Mouse (Mus musculus): ENCODE measurements around the gene Gmnn. TPM values are rescaled to one million over a fixed set of nuclear protein-coding genes. Genes with fewer than 3 reads are reported as not detected.

Gene Gmnn
- total RNA-seq, 4 experiments from 2014 or later = 5.3 to 12.5 (median 9.4) TPM

GRCm38 (mm10) chr13:24760351-24760870 is 1.3 kb downstream of the Gmnn start:
- no peak for DNase-seq

GRCm38 (mm10) chr13:24759451-24759850 is 2.3 kb downstream of the Gmnn start:
- no peak for DNase-seq

GRCm38 (mm10) chr13:24757820-24758564 is 3.7 kb downstream of the Gmnn start:
- no peak for DNase-seq

- no peak for DNase-seq
Observed at GRCm38 (mm10) chr13:24756756-24757155, 5.0 kb downstream of the Gmnn start.

GRCm38 (mm10) chr13:24751396-24751795 is 10.3 kb downstream of the Gmnn start:
- no peak for DNase-seq

DNA sequence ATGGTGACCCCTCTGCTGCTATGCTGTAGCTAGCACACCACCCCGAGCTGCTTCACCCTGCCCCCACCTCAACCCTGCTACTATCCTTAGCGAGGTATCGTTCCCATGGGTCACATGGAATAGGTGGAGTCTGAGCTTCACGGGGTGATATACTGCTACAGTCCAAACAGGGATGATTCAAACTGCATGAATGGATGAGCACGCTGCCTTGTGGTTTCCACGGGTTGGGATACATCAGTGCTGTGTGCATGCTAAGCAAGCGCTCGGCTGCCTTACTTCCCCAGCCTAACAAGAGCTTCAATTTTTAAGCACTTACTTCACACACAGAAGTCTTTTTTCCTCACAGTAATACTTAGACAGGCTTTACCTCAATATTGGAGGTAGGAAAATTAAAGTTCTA is 10.9 kb downstream of the Gmnn start:
- DNase-seq = no peak

GRCm38 (mm10) chr13:24747823-24748222 is 13.9 kb downstream of the Gmnn start:
- no peak for DNase-seq

DNA sequence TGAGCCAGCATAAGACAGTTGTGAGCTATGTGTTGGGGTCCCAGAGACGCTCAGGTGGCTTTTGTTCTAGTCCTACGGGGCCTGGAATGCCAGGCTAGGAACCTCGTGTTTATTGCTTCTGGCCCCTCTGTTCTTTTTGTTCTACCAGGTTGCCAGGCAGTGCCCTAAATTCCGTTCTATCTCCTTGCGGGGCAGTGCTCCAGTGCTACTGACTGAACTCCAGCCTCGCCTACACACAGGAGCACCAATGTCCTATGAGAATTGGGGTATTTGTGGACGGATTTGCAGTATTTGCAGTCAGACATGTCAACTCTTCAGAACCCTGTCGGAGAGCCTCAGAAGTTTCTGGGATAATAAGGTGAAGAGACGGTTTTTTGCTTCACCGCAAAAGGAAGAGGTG is 20.7 kb downstream of the Gmnn start, which contains the start of gene Armh2:
Gene Armh2 (plus strand): TSS at position 205 of the 400 bp plus-strand sequence.
- DNase-seq = no peak

GRCm38 (mm10) chr13:24735608-24736131 is 26.1 kb downstream of the Gmnn start:
- peak; percentile 15 for DNase-seq

- DNase-seq = no peak
Observed at GRCm38 (mm10) chr13:24734502-24734901, 27.2 kb downstream of the Gmnn start.

GRCm38 (mm10) chr13:24729128-24729527 is 32.6 kb downstream of the Gmnn start:
- DNase-seq = no peak

- DNase-seq = no peak
Observed at GRCm38 (mm10) chr13:24724395-24724759, 37.3 kb downstream of the Gmnn start.

GRCm38 (mm10) chr13:24723699-24724394 is 37.9 kb downstream of the Gmnn start:
- DNase-seq = no peak

DNA sequence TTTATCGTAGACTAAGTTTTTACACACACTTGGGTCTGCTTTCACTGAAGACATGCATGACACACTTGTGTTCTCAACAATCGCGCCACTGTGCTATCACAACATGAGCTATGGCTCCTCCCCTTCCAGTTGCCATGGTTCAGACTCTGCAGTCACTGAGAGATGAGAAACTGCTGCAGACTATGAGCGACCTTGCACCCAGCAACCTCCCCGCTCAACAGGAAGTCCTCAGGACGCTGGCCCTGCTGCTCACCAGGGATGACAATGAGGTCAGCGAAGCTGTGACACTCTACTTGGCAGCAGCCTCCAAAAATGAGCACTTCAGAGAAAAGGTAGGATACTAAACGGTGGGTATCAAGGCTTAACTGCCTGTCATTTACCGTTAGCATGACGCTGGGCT is 40.2 kb downstream of the Gmnn start:
- DNase-seq = peak; percentile 74

- DNase-seq = no peak
Observed at GRCm38 (mm10) chr13:24717677-24718076, 44.0 kb downstream of the Gmnn start.

DNA sequence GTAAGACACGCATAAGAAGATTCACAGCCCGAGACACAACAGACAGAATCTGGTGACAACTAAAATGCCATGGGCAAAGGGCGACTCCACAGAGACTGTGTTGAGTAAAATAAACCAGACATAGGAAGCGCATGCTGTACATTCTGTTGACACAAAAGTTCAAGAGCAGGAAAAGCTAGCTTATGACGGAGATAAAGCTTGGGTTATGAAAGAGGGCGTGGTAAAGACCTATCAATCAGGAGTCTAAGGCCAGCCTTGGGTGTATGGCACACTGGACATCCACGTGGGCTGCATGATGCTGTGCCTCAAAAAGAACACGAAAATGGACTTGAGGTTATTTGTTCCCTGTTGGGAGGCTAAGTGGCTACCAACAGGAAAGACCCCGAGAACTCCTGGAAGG is 45.3 kb downstream of the Gmnn start:
- DNase-seq = no peak

- no peak for DNase-seq
Observed at GRCm38 (mm10) chr13:24715601-24716000, 46.1 kb downstream of the Gmnn start.

DNA sequence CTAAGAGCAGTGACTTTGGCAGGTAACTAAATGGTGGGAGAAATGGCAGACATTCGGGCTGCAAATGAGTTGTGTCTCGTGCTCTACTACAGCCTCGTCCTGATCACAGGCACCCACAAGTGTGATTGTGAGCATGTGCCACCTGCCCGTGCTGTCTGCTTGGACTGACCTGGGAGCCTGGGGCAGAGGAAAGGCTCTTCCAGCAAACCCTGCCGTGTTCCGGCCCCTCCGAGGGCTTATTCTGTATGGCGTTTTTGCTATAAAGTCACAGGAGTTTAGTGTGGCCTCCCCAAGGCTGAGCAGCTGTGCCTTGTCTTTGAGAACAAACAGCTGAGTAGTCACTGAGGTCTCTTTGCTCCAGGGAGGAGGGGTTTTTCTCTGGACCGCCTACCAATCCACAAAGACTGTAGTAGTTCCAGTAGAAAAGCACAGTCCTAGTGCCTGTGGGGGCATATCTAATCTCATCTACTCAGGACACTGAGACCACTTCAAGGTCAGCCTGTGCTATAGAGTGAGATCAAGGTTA is 47.3 kb downstream of the Gmnn start:
- no peak for DNase-seq

GRCm38 (mm10) chr13:24713434-24714000 is 48.2 kb downstream of the Gmnn start:
- peak; percentile 84 for DNase-seq

- no peak for DNase-seq
Observed at GRCm38 (mm10) chr13:24712581-24713130, 49.1 kb downstream of the Gmnn start.

DNA sequence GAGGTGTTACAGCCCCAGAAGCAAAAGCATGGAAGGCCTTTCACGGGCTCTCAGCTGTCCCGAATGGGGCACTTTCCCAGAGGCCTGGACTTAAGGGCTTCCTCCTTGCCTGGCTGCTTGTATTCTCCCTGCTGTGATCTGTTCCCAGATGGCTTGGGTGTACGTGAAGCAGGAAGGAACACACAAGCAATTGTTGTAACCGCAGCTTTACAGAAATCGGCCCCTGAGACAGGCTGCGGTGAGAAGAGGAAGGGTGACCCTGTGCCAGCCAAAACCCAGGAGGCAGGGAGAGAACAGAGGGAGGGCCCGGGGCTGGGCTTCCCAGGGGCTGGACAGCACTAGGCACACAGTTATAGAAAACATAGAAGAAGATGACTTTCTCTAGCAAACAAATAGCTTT is 50.8 kb downstream of the Gmnn start:
- no peak for DNase-seq

GRCm38 (mm10) chr13:24709656-24710396 is 51.9 kb downstream of the Gmnn start:
- DNase-seq = no peak
